Mouse (Mus musculus) stomach, embryonic 16.5 days (tissue): Measurements from ENCODE around the gene Vmo1. TPM values are rescaled to one million over a fixed set of nuclear protein-coding genes. Genes with fewer than 3 reads are reported as not detected.
"Not testable (repeated sequence)": the region's sequence is repeated elsewhere in the genome, so short reads cannot be mapped to it uniquely, and the experiment has no call there.

Experiments
- ATAC-seq: fragments of 200-750 bp; cut with Nextera tagmentation; 2 replicates; pipeline ENCODE4 v1.8.0; 2017; ENCODE audit warnings: moderate number of reproducible peaks, moderate TSS enrichment; ENCODE audit not compliant: insufficient read depth, low FRiP score
- H3K27ac ChIP-seq: fragments of 300-500 bp; sonication (generic); 2 replicates; pipeline ENCODE4 v1.5.1; 2014; ENCODE audit warnings: low read length
- H3K27me3 ChIP-seq: fragments of 300-500 bp; sonication (generic); 2 replicates; pipeline ENCODE4 v1.6.1; 2014; ENCODE audit warnings: low read length, control low read depth, mixed read lengths; ENCODE audit not compliant: control insufficient read depth, insufficient read depth
- H3K36me3 ChIP-seq: fragments of 300-500 bp; sonication (generic); 2 replicates; pipeline ENCODE4 v1.6.1; 2014; ENCODE audit warnings: low read length; ENCODE audit not compliant: control insufficient read depth, insufficient read depth
- H3K4me1 ChIP-seq: fragments of 300-500 bp; sonication (generic); 2 replicates; pipeline ENCODE4 v1.6.1; 2014; ENCODE audit warnings: low read length, control low read depth, mixed read lengths; ENCODE audit not compliant: control insufficient read depth, insufficient read depth
- H3K4me2 ChIP-seq: fragments of 300-500 bp; sonication (generic); 2 replicates; pipeline ENCODE4 v1.6.1; 2014; ENCODE audit warnings: low read depth, low read length, mixed read lengths
- H3K4me3 ChIP-seq: fragments of 300-500 bp; sonication (generic); replicated peaks from 2 replicates; pipeline ENCODE4 v1.5.1; 2014; ENCODE audit warnings: mild to moderate bottlenecking, low read length
- H3K9ac ChIP-seq: fragments of 300-500 bp; sonication (generic); 2 replicates; pipeline ENCODE4 v1.6.1; 2014; ENCODE audit warnings: low read length
- H3K9me3 ChIP-seq: fragments of 300-500 bp; sonication (generic); replicated peaks from 2 replicates; pipeline ENCODE4 v1.6.1; 2016; ENCODE audit warnings: low read length, control low read depth; ENCODE audit not compliant: control insufficient read depth
- WGBS: fragments of 180-500 bp; shearing (Covaris S2); extraction: QIAGEN DNeasy Blood & Tissue Kit; methylation state at CpG from one replicate; pipeline ENCODE4 v1.1.7; 2014; 5-methylcytosine and 5-hydroxymethylcytosine counted together
- polyA plus RNA-seq: library from polyadenylated mRNA; unstranded; fragments of >200 nt; fragmentation: Nextera tagmentation; extraction: Ambion mirVana; gene quantifications from 2 replicates; pipeline ENCODE4 v1.2.1, GENCODE M21; 2015

Gene Vmo1
- polyA plus RNA-seq, 1 experiment from 2014 or later, result 0.92 TPM

DNA sequence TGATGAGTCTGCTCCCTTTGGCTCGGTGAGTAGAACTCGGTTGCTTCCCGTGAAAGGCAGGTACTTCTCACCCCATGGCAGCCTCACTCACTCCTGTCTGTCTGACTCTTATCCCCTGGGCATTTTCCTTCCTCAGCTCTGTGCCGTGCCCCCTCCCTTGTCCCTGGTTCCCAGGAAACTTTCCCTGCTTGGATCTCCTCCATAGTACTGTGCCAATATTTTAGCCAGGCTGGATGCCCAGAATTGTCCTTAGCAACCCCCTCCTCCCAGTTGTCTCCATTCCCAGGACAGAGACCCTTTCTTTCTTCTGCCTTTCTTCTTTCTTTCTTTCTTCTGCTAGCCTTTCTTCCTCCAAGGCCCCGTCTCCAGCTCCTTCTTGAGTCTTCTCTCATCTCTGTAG, 27.0 kb upstream of the Vmo1 start:
- ATAC-seq, result no peak
- Histone ChIP-seq H3K4me2 (peak overlapping the region; percentile 82; the same call in 1 of the 2 replicates), H3K36me3 (no peaks in the 10 kb centered on the region), H3K27ac (no peak overlapping the region), H3K9ac (peak overlapping the region; percentile 78; the same call in 1 of the 2 replicates), H3K4me1 (peaks cover 7% of the 10 kb centered on the region), H3K9me3 (no peaks in the 10 kb centered on the region), H3K27me3 (no peaks in the 10 kb centered on the region), H3K4me3 (peak overlapping the region; percentile 54; the same call in 1 of the 2 replicates)
- WGBS, result 67% methylated on average over 5 of the region's 5 CpGs

DNA sequence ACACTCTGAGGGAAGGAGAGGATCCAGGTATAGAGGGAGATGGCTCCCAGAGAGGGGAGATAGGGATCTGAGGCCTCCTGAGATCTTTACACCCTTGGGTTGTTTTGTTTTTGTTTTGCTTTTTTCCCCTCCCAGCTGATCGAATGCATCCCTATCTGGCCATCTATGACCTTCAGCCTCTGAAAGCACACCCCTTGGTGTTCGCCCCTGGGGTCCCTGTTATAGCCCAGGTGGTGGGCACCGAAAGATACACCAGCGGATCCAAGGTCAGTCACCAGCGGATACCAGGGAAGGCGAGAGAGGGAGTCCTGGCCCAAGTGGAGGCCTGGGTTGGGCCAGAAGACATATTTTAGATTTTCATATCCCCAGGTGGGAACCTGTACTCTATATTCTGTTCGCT, 26.5 kb upstream of the Vmo1 start:
- H3K36me3 ChIP-seq, result no peaks in the 10 kb centered on the region
- H3K9ac ChIP-seq, result peak overlapping the region; percentile 78
- WGBS, result 84% methylated on average over 7 of the region's 7 CpGs
- no peak for ATAC-seq
- H3K4me1 ChIP-seq, result peaks cover 7% of the 10 kb centered on the region
- no peaks in the 10 kb centered on the region for H3K9me3 ChIP-seq
- H3K27ac ChIP-seq, result peak overlapping the region; percentile 71; the same call in 1 of the 2 replicates
- H3K4me2 ChIP-seq, result peak overlapping the region; percentile 82
- no peaks in the 10 kb centered on the region for H3K27me3 ChIP-seq
- H3K4me3 ChIP-seq, result peak overlapping the region; percentile 54

DNA sequence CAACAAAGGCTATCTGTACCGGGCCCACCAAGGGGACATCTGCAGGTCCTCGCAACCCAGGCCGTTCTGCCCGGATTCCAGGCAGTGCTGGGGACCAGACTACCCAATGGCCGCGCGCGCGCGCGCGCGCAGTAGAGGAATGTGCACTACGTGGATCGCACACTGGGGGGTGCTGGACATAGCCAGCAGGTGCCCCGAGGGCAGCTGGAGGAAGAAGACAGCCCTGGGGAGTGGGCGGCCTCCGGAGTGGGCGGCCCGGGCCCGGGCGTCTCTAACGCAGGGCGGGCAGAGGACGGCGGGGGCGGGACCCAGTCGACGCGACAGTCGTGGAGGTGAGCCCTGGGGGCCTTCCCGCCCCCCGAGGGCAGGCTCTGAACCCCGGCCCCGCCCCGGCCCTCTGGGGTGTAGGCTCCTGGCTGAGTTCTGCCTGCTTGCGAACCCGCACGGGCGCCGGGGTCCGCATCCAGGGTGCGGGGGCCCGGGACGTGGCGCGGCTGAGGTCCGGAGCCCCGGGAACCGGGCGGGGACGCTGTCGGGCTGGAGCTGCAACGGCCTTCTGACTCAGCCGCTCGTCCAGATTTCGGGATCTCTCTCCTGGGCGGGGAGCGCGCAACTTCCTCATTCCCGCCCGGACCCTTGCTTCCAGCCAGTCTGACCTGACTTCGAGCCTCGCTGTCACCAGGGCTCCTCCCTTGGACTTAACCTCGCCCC, 25.6 kb upstream of the Vmo1 start, which contains the start of gene Pld2:
Pld2 (plus strand) TSS at position 188 of the 711 bp plus-strand sequence.
- Histone ChIP-seq H3K27me3 (no peaks in the 10 kb centered on the region), H3K9me3 (no peaks in the 10 kb centered on the region), H3K4me2 (peak within 1 kb of the TSS; percentile 82), H3K9ac (peak within 1 kb of the TSS; percentile 78), H3K4me3 (peak within 1 kb of the TSS; percentile 54), H3K36me3 (no peaks in the 10 kb centered on the region), H3K27ac (peak within 1 kb of the TSS; percentile 71), H3K4me1 (peaks cover 7% of the 10 kb centered on the region)
- WGBS, result under 1% methylated on average over 63 of the region's 65 CpGs
- ATAC-seq, result peak; percentile 98

DNA sequence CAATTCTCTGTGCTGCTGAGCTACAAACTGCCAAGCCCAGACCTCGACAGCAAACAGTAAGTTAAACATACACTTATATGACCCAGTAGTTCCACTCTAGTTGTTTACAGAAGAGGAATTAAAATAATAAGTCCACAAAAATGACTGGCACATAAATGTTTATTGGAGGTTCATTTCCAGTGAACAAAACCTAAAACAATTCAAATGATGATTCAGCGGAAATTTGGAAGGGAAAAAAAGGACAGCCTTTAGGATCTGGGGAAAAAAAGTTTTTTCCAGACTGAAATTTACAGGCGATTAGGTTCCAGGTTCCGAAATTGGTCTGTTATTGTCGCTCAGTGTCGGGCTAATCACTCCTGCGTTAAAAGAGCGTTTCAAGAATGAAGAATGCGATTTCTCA, 25.0 kb upstream of the Vmo1 start:
- H3K27me3 ChIP-seq, result no peaks in the 10 kb centered on the region
- no peaks in the 10 kb centered on the region for H3K36me3 ChIP-seq
- peaks cover 7% of the 10 kb centered on the region for H3K4me1 ChIP-seq
- peak overlapping the region; percentile 54 for H3K4me3 ChIP-seq
- H3K9ac ChIP-seq, result peak overlapping the region; percentile 78
- ATAC-seq, result no peak
- H3K4me2 ChIP-seq, result peak overlapping the region; percentile 82
- H3K27ac ChIP-seq, result peak overlapping the region; percentile 71; the same call in 1 of the 2 replicates
- 11% methylated on average over 9 of the region's 9 CpGs for WGBS
- H3K9me3 ChIP-seq, result no peaks in the 10 kb centered on the region

DNA sequence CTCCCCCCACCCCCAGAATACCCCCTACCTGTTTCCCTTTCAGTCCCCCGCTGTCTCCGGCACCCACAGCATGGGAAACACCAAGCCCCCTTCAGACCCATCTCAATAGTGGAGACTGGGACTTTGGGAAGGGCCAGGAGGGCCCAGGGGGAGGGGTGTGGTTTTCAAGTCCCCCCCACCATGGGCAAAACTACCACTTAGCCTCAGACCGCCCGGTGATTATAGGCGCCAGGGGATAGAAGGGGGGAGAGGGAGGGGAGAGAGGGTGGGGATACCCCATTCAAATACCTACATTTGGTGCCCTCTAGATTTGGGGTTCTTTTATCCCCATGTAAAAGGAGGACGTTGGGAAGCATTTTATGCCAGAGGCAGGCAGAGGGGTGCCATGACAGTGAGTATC, 18.4 kb upstream of the Vmo1 start, which contains the start of gene Gm40193:
Gm40193 (minus strand) TSS at position 101 of the 400 bp plus-strand sequence.
- WGBS, result 79% methylated on average over 6 of the region's 6 CpGs
- Histone ChIP-seq H3K4me3 (no peak within 1 kb of the TSS), H3K27me3 (no peaks in the 10 kb centered on the region), H3K9ac (no peak within 1 kb of the TSS), H3K9me3 (no peaks in the 10 kb centered on the region), H3K4me1 (no peaks in the 10 kb centered on the region), H3K36me3 (peaks cover 5% of the 10 kb centered on the region; the same call in 1 of the 2 replicates), H3K27ac (no peak within 1 kb of the TSS), H3K4me2 (no peak within 1 kb of the TSS)
- ATAC-seq, result no peak

DNA sequence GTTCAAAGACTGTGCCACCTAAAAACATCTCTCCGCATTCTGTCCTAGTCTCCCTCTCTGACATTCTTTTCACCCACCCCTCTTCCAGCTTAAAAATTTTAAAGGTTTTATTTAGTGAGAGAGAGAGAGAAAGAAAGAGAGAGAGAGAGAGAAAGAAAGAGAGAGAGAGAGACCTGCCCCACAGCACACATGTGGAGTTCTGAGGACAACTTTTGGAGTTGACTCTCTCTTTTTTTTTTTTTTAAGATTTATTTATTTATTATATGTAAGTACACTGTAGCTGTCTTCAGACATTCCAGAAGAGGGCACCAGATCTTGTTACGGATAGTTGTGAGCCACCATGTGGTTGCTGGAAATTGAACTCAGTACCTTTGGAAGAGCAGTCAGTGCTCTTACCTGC, 16.6 kb upstream of the Vmo1 start:
- ATAC-seq, H3K4me3 ChIP-seq, H3K9ac ChIP-seq, H3K27me3 ChIP-seq, H3K4me1 ChIP-seq, H3K27ac ChIP-seq, H3K9me3 ChIP-seq, H3K4me2 ChIP-seq: not testable (repeated sequence)
- WGBS, result 80% methylated on average over 2 of the region's 2 CpGs
- peaks cover 16% of the 10 kb centered on the region for H3K36me3 ChIP-seq

DNA sequence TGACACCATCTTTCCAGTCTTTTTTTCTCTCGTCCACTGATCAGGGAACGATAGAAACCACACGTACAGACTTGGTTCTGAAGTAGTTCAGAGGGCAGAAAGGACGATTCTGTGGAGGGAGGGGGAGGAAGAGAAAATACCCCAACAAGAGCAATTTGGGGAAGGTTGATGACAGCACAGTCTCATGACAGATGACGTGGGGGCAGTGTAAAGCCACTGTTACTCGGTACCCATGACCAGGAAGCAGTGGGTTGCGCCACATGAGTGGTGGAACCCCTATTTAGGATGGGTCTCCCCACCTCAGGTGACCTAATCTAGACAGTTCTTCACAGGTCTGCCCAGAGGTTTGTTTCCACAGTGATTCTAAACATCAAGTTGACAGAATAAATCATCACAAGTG, 14.2 kb upstream of the Vmo1 start:
- 89% methylated on average over 7 of the region's 7 CpGs for WGBS
- H3K36me3 ChIP-seq, result peaks cover 16% of the 10 kb centered on the region
- H3K9ac ChIP-seq, result no peak overlapping the region
- no peak overlapping the region for H3K4me3 ChIP-seq
- no peak for ATAC-seq
- no peak overlapping the region for H3K27ac ChIP-seq
- H3K9me3 ChIP-seq, result no peaks in the 10 kb centered on the region
- H3K4me2 ChIP-seq, result no peak overlapping the region
- H3K27me3 ChIP-seq, result no peaks in the 10 kb centered on the region
- peaks cover 9% of the 10 kb centered on the region for H3K4me1 ChIP-seq

DNA sequence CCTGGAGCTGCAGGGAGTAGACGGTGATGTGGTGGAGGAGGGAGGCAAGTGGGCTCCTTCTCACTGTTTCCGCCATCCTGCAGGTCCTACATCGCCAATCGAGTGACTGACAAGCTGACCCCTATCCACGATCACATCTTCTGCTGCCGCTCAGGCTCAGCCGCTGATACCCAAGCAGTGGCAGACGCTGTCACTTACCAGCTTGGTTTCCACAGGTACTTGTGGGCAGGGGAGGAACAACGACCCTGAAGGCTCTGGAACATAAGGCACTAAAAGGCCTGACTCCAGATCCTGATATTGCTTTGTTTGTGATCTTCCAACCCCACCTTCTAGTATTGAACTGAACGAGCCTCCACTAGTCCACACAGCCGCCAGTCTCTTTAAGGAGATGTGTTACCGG, 11.8 kb upstream of the Vmo1 start:
- H3K9ac ChIP-seq, result peak overlapping the region; percentile 87
- peaks cover 16% of the 10 kb centered on the region for H3K36me3 ChIP-seq
- peak overlapping the region; percentile 79 for H3K4me2 ChIP-seq
- no peak overlapping the region for H3K27ac ChIP-seq
- H3K27me3 ChIP-seq, result no peaks in the 10 kb centered on the region
- whole genome bisulfite sequencing, result 83% methylated on average over 12 of the region's 12 CpGs
- no peak for ATAC-seq
- no peaks in the 10 kb centered on the region for H3K9me3 ChIP-seq
- peak overlapping the region; percentile 76 for H3K4me3 ChIP-seq
- H3K4me1 ChIP-seq, result peaks cover 9% of the 10 kb centered on the region

DNA sequence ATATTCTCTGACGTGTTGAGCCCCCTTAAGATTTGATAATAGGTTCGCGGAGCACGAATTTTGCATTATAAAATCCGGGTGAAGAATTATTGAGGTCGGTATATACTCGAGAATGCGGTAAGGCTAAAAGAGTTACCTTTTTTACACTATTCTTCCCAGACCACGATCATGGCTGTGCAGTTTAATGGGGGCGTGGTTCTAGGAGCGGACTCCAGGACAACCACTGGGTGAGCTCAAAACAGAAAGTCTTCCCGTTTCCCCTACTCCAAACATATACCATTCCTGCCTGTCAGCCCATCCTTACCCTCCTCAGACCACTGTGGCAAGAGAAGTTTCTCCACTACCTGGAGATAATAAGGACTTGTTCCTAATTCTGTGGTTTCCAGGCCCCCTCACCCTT, 11.3 kb upstream of the Vmo1 start:
- Histone ChIP-seq H3K4me3 (peak overlapping the region; percentile 76), H3K27me3 (no peaks in the 10 kb centered on the region), H3K27ac (no peak overlapping the region), H3K4me1 (peaks cover 9% of the 10 kb centered on the region), H3K4me2 (peak overlapping the region; percentile 79), H3K36me3 (peaks cover 16% of the 10 kb centered on the region), H3K9me3 (no peaks in the 10 kb centered on the region), H3K9ac (peak overlapping the region; percentile 87)
- no peak for ATAC-seq
- 1% methylated on average over 12 of the region's 12 CpGs for WGBS
